Mouse (Mus musculus): ENCODE data around the gene Dennd5a.

Dennd5a gene

GRCm38 (mm10) chr7:109967805-109968579, 7.7 kb upstream of the Dennd5a start:
- in situ Hi-C loops (cut with MboI; ENCODE audit: unreplicated experiment in 2 of 2): loop anchor here in 1 of 2 experiments (25.0 kb wide), 1 partner anchor 431 kb away; no protein-coding TSS in a partner anchor

GRCm38 (mm10) chr7:109965658-109966057, 5.4 kb upstream of the Dennd5a start:
- in situ Hi-C loops (cut with MboI; ENCODE audit: unreplicated experiment in 2 of 2): loop anchor here in 1 of 2 experiments (25.0 kb wide), 1 partner anchor 428 kb away; no protein-coding TSS in a partner anchor

GRCm38 (mm10) chr7:109963707-109964106, 3.4 kb upstream of the Dennd5a start:
- in situ Hi-C loops (cut with MboI; ENCODE audit: unreplicated experiment in 2 of 2): loop anchor here in 1 of 2 experiments (25.0 kb wide), 1 partner anchor 426 kb away; no protein-coding TSS in a partner anchor

DNA sequence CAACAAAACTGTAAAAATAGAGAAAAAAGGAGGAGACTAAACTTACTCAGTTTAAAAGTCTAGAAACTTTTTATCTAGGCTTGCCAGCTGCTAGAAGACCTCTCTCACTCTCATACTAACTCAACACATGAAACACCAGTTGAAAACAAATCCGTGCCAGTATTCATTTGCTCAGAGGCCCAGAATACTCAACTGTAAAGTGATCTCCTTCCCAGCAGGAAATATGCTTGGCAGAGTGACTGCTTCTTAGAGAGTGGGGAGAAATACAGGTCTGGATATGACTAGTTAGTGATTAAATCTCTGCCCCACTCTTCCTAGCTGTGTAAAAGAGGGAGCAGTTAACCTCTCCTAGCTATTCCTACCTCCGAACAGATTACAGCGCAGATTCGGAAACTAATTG, 2.3 kb upstream of the Dennd5a start:
- in situ Hi-C loops (cut with MboI; ENCODE audit: unreplicated experiment in 2 of 2): loop anchor here in 1 of 2 experiments (25.0 kb wide), 1 partner anchor 425 kb away; no protein-coding TSS in a partner anchor

DNA sequence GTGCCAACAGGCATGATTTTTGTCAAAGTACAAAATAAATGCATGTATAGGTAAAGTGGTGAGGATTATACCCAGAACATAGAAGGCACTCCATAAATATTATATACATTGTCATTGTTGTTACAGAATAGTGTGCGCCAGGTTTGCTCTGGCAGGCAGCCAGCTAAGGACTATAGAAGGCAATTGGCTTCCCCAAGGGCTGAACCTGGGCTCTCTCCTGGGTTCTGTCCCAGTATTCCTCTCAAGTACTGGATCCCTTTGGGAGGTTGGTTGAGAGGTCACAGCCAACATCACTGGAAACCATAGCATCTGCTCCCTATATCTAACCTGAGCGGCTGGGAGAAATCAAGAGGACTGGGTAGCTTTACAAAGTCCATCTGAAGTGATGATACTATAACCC, 1.3 kb upstream of the Dennd5a start:
- in situ Hi-C loops (cut with MboI; ENCODE audit: unreplicated experiment in 2 of 2): loop anchor here in 1 of 2 experiments (25.0 kb wide), 1 partner anchor 424 kb away; no protein-coding TSS in a partner anchor

DNA sequence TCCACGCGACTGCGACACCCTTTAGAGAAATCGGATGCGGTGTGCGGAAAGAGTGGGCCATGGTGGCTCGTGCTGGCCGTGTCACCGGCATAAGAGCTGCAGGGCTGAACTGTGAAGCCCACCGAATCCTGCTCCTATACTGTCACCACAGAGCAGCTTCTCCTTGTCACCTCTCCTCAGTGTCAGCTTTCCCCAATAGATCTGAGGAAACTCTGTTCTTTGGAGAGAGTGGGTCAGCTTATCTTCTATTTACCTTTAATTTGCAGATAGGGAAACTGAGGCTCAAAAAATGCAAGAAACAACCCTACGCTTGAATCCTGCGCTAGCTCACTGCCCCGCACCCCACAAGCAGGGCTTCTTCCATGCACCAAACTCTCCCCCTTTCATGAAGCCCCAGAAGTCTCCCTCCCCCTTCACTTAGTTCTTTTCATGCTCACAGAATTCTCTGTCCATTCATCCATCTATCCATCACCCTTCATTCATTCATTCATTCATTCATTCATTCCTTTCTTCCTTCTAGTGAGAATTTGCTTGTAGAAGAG, 414 bp upstream of the Dennd5a start:
- in situ Hi-C loops (cut with MboI; ENCODE audit: unreplicated experiment in 2 of 2): loop anchor here in 1 of 2 experiments (25.0 kb wide), 1 partner anchor 423 kb away; no protein-coding TSS in a partner anchor

DNA sequence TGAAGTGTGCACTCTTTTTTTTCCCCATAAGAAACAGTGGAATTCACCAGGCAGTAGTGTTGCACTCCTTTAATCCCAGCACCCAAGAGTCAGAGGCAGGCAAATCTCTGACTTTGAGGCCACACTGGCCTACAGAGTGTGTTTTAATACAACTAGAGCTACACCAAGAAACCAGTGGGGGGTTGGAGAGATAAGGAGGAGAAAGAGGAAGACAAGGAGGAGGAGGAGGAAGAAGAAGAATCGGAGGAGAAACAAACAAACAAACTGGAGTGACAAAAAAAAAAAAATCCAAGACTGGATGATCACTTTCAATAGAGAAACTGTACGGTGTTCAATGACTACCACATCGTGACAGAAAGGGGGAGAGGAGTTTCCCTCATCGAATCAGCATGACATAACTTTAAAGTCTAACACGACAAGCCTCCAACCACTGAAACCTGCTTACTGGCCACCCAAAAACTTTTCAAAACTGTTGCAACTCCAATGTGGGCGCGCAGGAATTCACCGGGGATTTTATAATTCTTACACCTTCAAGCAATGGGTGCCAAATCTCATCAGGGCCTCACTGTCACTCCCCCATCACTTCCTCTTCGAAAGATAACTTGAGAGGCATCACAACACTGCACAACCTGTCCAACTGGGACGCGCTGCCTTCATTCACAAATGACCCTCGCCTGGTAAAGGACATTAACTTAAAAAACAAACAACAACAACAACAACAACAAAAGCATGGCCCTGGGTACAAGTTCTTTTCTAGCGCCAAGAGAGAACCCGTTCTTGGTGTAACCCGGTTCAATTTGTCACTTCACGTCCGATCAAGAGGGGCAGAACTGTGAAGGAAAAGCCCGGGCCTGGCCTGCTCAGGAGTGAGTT, 1.2 kb downstream of the Dennd5a start:
- in situ Hi-C loops (cut with MboI; ENCODE audit: unreplicated experiment in 2 of 2): loop anchor here in 1 of 2 experiments (25.0 kb wide), 1 partner anchor 422 kb away; no protein-coding TSS in a partner anchor

DNA sequence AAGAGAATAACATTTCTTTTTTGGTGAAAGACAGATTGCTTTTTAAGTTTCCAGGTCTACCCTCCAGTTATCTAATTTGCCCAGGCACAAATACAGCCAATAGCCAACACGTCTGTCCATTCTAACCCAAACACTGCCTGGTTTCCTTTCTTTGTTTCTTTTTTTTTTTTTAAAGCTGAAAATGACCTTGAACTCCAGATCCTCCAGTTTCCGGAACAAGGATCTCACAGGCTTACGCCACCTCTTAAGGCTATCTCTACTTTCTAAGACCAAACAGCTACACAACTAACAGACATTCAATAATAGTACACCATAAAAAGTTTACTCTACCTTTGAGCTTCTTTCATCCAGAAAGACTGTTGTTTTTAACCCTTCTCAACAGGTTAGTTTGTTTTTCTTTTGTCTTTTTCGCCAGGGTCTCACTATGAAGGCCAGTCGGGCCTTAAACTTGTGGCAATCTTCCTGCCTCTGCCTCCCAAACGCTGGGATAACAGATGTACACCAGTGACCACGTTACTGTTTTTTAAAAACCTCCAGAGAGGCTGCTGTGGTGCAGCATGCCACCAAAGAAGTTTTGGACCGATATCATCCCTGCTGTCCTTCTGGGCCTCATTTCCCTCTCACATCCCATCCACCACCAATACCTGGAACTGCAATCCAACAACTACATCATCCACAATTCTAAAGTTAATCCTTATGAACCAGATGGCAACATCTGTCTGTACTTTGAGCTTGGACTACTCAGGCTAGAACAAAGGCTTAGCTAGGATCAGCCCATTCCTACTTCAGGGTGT, 2.1 kb downstream of the Dennd5a start:
- in situ Hi-C loops (cut with MboI; ENCODE audit: unreplicated experiment in 2 of 2): loop anchor here in 1 of 2 experiments (25.0 kb wide), 1 partner anchor 421 kb away; no protein-coding TSS in a partner anchor

DNA sequence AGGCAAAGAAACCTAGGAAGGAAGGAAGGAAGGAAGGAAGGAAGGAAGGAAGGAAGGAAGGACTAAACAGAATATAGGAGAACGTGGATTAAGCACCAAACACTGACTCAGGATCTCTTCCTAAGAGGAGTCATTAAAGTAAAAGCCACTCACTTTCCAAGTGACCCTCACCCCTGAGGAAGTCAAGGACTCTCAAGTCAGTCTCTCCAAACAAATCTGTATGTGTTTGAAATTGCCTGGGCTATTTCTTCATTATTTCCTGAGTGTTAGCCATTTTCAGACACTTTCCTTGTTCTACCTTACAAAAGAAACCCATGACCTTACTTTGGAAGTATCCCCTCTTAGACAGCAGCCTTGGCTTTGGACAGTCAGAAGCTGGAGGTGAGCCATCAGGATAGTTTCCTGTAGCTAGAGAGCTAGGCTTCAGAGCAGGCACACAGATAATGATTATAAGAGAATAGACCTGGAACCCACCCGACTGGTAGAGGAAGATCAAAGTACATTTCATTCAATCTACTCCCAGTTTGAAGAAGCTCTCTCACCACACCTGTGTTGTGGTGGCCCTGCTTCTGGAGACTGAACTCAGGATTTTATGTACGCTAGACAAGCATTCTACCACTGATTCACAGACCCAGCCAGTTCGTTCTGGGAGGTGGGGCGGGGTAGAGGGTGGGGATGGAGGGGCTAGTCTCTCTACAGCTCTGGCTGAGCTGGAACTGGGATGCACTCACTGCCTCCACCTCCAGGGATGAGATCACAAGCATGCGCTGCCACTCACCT, 5.5 kb downstream of the Dennd5a start:
- in situ Hi-C loops (cut with MboI; ENCODE audit: unreplicated experiment in 2 of 2): loop anchor here in 1 of 2 experiments (25.0 kb wide), 1 partner anchor 418 kb away; no protein-coding TSS in a partner anchor

DNA sequence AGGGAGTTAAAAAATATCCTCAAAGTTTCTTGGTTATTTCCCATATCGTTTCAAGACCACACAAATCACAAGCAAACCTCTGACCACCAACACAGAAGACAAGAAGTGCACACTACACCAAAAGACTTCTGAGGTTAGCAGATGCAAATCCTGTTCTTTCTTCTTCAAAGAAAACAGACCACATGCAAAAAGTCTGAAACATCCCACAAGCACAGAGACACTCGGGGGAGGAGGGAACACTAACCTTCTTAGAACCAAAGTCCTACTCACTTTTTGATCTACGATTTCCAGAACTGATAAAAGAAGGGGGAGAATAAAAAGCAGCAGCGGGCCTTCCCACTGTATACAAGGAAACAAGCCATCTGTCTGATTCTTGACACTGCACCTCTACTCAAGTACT, 9.0 kb downstream of the Dennd5a start:
- in situ Hi-C loops (cut with MboI; ENCODE audit: unreplicated experiment in 2 of 2): loop anchor here in 1 of 2 experiments (25.0 kb wide), 1 partner anchor 414 kb away; no protein-coding TSS in a partner anchor

- in situ Hi-C loops (cut with MboI; ENCODE audit: unreplicated experiment in 2 of 2): no loop called here
Measured at GRCm38 (mm10) chr7:109944421-109945034, 15.7 kb downstream of the Dennd5a start.

DNA sequence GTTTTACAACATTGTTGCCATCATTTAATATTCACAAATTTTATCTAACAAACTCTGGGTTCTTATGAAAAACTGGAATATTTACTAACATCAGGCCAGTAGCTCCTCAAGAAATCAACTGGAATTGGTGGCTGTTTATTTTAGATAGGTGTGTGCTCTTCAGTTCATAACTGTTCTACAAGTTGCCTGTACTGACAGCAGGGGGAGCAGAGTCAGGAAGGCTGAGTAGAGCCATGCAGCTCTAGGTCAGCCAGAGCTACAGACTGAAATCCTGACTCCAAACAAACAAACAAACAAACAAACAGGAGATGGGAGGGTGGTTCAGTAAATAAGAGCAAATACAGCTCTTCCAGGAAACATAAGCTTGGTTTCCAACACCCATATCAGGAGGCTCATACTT, 30.6 kb downstream of the Dennd5a start:
- in situ Hi-C loops (cut with MboI; ENCODE audit: unreplicated experiment in 2 of 2): no loop called here

DNA sequence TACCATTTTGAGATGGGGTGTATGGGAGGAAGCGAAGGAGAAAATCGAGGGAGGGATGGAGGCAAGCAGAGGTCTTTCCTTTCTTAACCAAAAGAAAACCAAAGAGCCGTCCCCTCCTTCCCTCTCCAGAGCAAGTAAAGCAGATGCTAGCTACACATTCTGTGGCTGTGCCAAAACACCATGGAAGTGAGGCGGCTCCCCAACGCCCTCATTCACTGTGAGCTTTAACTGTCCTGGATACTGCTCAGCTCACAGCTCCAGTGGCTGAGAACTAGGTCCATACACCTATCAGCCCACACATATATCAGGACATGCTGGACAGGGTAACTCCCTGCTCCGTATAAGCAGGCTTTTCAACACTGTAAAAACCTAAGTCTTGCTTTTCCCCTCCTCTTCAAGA, 31.9 kb downstream of the Dennd5a start:
- in situ Hi-C loops (cut with MboI; ENCODE audit: unreplicated experiment in 2 of 2): no loop called here

- in situ Hi-C loops (cut with MboI; ENCODE audit: unreplicated experiment in 2 of 2): no loop called here
Measured at GRCm38 (mm10) chr7:109924965-109925364, 35.3 kb downstream of the Dennd5a start.

GRCm38 (mm10) chr7:109922889-109923288, 37.4 kb downstream of the Dennd5a start:
- in situ Hi-C loops (cut with MboI; ENCODE audit: unreplicated experiment in 2 of 2): no loop called here

GRCm38 (mm10) chr7:109906165-109906564, 54.1 kb downstream of the Dennd5a start:
- in situ Hi-C loops (cut with MboI; ENCODE audit: unreplicated experiment in 2 of 2): no loop called here

DNA sequence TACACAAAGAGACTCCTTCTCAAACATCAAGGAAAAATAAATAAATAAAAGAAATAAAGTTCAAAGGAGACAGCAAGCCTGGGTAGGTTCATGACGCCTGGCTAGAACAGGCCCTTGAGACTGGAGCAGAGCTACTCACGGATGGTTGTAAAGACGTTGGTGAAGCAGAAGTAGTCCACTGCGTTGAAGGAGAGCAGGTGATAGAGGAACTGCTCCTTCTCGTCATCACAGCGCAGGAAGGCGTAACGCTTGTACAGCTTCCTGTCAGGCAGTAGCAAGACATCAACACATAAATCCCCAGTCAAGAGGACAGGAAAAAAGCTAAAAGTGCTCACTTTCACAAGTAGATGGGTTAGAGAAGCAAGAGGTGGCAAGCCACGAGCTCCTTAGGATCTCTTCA, 59.3 kb downstream of the Dennd5a start:
- in situ Hi-C loops (cut with MboI; ENCODE audit: unreplicated experiment in 2 of 2): no loop called here

GRCm38 (mm10) chr7:109898911-109899310, 61.4 kb downstream of the Dennd5a start:
- in situ Hi-C loops (cut with MboI; ENCODE audit: unreplicated experiment in 2 of 2): no loop called here

Data from v-Abl transformed pro-B cells (cell line).